Mouse (Mus musculus) cerebral cortex, adult 2 months (tissue): ENCODE results near the gene Gm20431.

Experiments
- WGBS: fragments of 180-500 bp; shearing (Covaris S2); methylation state at CpG from one replicate; pipeline ENCODE4 v1.1.7; 2018; 5-methylcytosine and 5-hydroxymethylcytosine counted together

Gene Gm20431

DNA sequence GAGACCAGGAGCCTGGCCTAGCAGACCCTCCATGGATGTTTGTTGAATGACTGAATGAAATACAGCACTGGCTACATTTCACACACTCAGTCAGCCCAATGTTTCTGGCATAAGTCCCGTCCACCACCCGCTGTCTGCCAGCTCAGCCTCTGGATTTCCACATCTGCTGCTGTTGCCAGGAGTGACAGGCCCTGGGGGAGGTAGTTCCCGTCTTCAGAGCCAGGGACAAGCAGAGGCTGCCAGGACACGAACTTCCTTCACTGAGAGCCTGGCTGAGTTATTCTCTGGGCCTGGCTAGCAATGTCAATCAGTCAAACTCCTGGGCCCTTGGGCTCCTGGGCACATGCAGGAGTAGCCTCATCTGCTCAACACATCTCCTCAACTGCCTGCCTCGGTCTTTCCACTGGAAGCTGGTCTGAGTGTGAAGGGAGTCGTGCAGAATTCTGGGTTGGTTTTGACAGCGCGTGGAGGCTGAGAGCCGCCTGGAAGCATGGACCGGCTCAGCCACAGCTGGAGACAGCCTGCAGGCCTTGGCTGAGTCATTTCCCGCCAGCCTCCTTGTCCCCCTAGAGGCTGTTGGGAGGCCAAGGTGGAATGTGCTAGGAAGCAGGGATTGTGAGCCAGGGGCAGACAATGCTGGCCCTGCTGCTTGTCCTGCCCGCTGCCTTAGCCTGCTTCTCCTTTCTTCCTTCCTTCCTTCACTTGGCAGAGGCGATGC, 91.2 kb downstream of the Gm20431 start:
- WGBS: 44% methylated on average over 13 of the region's 13 CpGs

DNA sequence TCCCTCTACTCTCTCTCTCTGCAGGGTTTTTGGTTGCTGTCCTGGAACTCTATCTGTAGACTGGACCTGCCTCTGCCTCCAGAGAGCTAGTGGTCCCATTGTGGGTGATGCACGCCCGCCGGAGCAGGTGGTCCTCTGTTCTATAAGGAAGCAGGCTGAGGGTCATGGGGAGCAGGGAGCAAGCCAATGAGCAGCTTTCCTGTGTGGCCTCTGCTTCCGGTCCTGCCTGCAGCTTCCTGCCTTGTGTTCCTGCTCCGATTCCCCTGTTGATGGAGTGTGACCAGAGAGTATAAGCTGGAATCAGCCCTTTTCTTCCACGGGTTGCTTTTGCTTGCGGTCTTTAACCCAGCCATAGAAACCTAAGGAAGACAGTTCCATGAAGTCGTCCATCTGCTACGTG, 93.2 kb downstream of the Gm20431 start:
- WGBS: 80% methylated on average over 9 of the region's 9 CpGs

DNA sequence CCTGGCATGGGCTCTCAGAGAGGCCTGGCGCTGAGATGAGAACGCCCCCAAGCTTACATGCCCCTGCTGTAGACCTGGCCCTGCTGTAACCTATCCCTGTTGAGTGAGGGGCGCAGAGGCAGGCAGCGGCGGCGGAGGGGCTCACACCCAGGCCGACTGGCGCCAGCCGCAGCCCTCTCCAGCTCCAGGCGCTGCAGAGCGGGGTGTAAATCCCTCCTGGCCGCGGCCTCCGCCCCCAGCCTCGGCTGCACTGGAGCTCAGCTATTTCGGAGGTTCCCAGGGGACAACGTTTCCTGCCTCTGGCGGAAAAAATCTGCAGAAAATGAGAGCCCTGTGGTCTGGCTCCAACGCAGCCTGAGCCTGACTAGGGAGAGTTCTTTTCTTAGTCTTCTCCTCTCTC, 95.6 kb downstream of the Gm20431 start:
- 35% methylated on average over 19 of the region's 19 CpGs for WGBS

DNA sequence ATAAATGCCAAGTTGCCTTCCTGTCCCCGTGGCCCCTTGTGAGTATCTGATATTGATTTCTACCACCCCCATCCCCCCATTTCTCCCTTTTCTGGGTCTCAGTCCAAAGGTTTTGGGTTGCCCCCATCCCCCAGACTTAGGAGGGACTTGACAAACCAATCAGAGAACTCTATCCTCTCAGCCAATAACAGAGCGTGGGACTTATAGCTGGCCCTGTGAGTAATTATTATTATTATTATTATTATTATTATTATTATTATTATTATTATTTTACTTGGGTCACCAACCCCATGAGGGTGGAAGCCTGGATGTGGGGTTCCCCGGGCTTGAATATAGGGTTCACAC, 96.0 kb downstream of the Gm20431 start:
- WGBS: 82% methylated on average over 3 of the region's 3 CpGs

DNA sequence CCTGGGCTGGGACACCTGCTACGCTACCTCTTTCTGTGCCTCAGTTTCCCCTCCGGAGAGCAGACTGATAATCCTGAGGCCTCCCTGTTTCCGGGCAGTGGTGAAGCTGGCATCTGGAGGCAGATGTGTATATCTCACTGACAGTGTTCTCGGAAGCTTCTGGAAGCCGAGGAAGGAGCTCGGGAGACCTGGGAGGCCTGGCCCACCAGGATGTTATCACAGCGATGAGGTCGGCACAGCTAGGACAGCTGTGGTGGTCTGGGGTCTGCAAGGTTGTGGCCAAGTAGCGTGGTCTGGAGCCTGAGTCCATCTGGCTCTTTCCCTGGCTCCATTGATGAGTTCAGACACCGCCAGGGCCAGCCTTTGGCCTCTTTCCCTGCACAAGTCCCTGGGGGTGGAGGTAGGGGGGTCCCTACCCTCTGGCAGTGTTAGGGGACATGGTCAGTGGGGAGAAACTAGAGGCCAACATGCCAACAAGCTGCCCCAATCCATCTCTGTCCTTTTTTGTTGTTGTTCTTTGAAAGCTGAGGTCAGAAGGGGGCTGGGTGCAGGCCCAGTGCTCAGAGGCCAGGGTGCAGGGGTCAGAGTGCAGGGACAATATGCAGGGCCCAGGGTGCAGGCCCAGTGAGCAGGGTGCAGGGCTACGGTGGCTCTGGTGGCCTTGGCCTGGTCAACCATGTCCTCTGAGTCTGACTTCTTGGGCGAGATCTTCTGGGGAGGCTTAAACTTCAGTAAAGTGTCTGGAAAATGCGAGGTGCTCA, 96.6 kb downstream of the Gm20431 start:
- 93% methylated on average over 13 of the region's 13 CpGs for WGBS

DNA sequence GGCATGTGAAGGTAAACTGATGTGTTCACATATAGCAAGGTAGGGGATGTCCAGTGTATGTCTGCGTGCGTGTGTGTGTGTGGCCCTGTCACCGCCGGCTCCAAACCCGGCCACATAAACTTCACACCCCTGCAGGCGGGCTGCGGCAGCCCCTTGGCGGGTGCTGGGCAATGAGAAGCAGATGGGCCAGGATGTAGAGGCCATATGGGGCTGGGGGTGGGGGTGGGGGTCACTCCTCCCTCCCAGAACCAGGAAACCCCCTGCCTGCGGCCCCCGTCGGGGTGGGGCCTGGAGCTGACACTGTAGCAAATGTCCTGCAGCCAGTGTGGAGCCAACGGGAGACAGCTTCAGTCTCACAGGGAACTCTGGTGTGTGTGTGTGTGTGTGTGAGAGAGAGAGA, 97.6 kb downstream of the Gm20431 start:
- WGBS: 59% methylated on average over 12 of the region's 12 CpGs

DNA sequence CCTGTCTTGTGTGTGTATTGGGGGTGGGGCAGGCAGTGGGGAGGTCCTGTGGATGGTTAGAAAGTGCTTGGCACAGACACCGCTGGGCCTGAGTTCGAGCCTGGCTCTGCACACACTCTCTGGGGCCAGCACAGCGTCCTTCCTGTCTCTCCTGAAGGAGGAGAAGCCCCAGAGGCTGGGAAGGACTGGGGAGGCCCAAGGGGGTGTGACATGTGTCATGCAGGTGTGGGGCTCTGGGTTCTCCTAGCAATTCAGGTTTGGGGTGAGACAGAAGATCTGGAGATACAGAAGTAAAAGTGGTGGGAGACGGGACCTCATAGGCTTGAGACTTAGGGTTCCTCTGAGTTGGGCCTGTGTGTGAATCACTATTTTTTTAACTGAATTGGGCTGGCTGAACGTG, 98.3 kb downstream of the Gm20431 start:
- 83% methylated on average over 5 of the region's 5 CpGs for WGBS

DNA sequence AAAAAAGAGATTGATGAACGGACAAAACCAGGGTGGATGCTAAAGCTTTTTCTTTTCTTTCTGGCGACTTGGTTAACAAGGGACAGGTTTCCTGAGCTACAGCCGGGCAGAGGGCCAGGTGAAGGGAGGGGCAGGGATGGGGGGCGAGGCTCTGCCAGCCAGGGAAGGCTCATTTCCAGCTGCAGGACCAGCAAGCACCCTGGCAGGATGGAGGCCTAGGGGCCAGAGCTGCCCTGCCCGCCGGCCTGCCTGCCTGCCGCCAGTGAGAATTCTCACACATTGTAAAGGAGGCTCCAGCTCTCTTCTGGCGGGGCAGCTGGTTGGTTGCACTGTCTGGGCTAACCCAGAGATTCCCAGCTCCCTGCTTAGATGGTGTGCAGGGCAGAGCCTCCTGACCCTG, 99.2 kb downstream of the Gm20431 start:
- 45% methylated on average over 8 of the region's 8 CpGs for WGBS

DNA sequence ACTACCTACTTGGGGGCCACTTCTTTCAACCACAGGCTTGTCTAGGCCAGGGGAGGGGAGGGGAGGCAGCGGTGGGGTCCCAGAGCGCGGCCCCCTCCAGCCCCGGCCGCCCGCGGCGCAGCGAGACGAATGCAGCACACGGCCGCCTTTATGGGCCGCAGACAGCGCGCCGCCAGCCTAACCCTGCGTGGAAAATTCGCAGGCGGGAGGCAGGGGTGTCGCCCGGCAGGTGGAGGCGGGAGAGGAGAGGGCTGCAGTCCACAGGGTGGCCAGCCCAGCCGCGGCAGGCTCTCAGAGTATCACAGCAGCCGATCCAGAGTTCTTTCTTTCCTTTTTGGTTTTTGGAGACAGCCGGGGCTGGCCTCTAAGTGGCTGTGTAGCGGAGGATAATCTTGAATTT, 101.9 kb downstream of the Gm20431 start:
- 36% methylated on average over 27 of the region's 27 CpGs for WGBS
